ENCODE assay signal across 8 mouse cellular contexts in genomic region chr7:101092618-101093017, GRCm38 (mm10). TPM values are rescaled to one million over a fixed set of nuclear protein-coding genes. Genes with fewer than 3 reads are reported as not detected.
A peak's percentile ranks its signal among the peaks of the same experiment; 100 is the strongest.
DNase-seq lines count a peak whose midpoint lies in the region; ATAC-seq lines count a peak whose summit lies in the region.

Gene Fchsd2, plus strand, starts transcription at chr7:101092863.

- ATAC-seq in intestine, embryonic 16.5 days = no peak
- ATAC-seq in liver, embryonic 15.5 days (ENCODE audit: insufficient read depth) = no peak

- H3K4me2 ChIP-seq in intestine, embryonic 16.5 days (ENCODE audit: low read depth, low read length) = no peak within 1 kb of the TSS
- no peak within 1 kb of the TSS for H3K4me2 ChIP-seq in liver, embryonic 15.5 days

- no peak within 1 kb of the TSS for H3K4me3 ChIP-seq in intestine, embryonic 16.5 days (ENCODE audit: low read length)
- no peak within 1 kb of the TSS for H3K4me3 ChIP-seq in liver, embryonic 15.5 days (replicated peaks)

- no peaks in the 10 kb centered on the region for H3K9me3 ChIP-seq in intestine, embryonic 16.5 days (ENCODE audit: control insufficient read depth, low read length)
- no peaks in the 10 kb centered on the region for H3K9me3 ChIP-seq in liver, embryonic 15.5 days (replicated peaks)

- no peaks in the 10 kb centered on the region for H3K36me3 ChIP-seq in intestine, embryonic 16.5 days (ENCODE audit: control insufficient read depth, insufficient read depth, low read length)
- H3K36me3 ChIP-seq in liver, embryonic 15.5 days (replicated peaks) = no peaks in the 10 kb centered on the region

- no peak for DNase-seq in left cerebral cortex, adult 18-20 months (ENCODE audit: low spot score in 2 of 2)
- no peak for DNase-seq in left cerebral cortex, adult 11 months (ENCODE audit: low spot score)
- peak; percentile 83 for DNase-seq in brain, adult 2 months (ENCODE audit: low read depth, low spot score)
- DNase-seq in heart, adult 18-20 months = peak; percentile 48 to 70
- DNase-seq in skeletal muscle tissue, adult 2 months (ENCODE audit: low read depth, low spot score) = peak; percentile 44
- no peak for DNase-seq in retina, embryonic 14.5 days (ENCODE audit: low spot score)

- peak within 1 kb of the TSS; percentile 37; the same call in 1 of the 2 replicates for H3K27ac ChIP-seq in intestine, embryonic 16.5 days (ENCODE audit: low read length)
- peak within 1 kb of the TSS; percentile 51 for H3K27ac ChIP-seq in liver, embryonic 15.5 days (replicated peaks)

- WGBS in intestine, embryonic 16.5 days = 61% methylated on average over 7 of the region's 7 CpGs
- 38% methylated on average over 7 of the region's 7 CpGs for whole genome bisulfite sequencing in liver, embryonic 15.5 days (ENCODE audit: insufficient replicate concordance)

- peaks cover 14% of the 10 kb centered on the region for H3K4me1 ChIP-seq in intestine, embryonic 16.5 days (ENCODE audit: control insufficient read depth, insufficient read depth, low read length)
- peaks cover 42% of the 10 kb centered on the region for H3K4me1 ChIP-seq in liver, embryonic 15.5 days (replicated peaks)

- no peak within 1 kb of the TSS; the same call in 1 of the 2 replicates for H3K9ac ChIP-seq in intestine, embryonic 16.5 days (ENCODE audit: low read depth, low read length)
- no peak within 1 kb of the TSS for H3K9ac ChIP-seq in liver, embryonic 15.5 days

- no peaks in the 10 kb centered on the region for H3K27me3 ChIP-seq in intestine, embryonic 16.5 days (replicated peaks; ENCODE audit: control insufficient read depth, insufficient read depth, low read length)
- no peaks in the 10 kb centered on the region for H3K27me3 ChIP-seq in liver, embryonic 15.5 days

RNA-seq across cellular contexts. Expression of gene Fchsd2, which starts in this region (rescaled TPM):
- 10 to 100 TPM; 38.2 to 40.2 TPM for total RNA-seq in left cerebral cortex, adult 18-20 months (2021)
- total RNA-seq in heart, adult 18-20 months (2021) = 10 to 100 TPM; 18.3 to 22.5 TPM
- 19.7 and 23.6 TPM in 2 replicates for polyA plus RNA-seq in intestine, embryonic 16.5 days (2015; fragmentation: Nextera tagmentation; extraction: Ambion mirVana)
- polyA plus RNA-seq in liver, embryonic 15.5 days (2015; fragmentation: Nextera tagmentation; extraction: Ambion mirVana) = 4.5 and 4.9 TPM in 2 replicates

Comparison
In these comparisons a context has a peak if more than half of its experiments do, and no peak if none do; other contexts are left out.
1. DNase-seq: peak in brain, adult 2 months (single experiment), heart, adult 18-20 months (2 of 2) and skeletal muscle tissue, adult 2 months (single experiment); none in left cerebral cortex, adult 18-20 months (0 of 2), left cerebral cortex, adult 11 months (single experiment) and retina, embryonic 14.5 days (single experiment).